Mouse (Mus musculus): ENCODE measurements around the gene Lasp1.

The Lasp1 gene

DNA sequence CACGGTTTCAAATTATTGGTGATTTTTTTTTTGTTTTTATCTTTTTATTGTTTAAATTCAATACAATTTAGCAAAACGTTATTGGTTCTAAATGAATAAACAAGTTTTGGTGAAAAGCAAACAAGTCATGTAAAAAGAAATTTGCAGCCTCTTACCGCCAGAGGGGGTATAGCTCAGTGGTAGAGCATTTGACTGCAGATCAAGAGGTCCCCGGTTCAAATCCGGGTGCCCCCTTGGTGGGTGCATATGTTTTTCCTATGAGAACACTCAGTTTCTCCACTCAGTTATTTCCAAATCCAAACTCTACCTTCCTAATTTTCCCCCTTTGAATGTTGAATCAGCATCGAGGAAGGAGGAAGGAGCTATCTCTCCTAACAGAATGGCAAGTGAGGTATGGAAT, 1.9 kb upstream of the Lasp1 start:
- no peak for DNase-seq (ENCODE audit: low read depth, low spot score)

DNA sequence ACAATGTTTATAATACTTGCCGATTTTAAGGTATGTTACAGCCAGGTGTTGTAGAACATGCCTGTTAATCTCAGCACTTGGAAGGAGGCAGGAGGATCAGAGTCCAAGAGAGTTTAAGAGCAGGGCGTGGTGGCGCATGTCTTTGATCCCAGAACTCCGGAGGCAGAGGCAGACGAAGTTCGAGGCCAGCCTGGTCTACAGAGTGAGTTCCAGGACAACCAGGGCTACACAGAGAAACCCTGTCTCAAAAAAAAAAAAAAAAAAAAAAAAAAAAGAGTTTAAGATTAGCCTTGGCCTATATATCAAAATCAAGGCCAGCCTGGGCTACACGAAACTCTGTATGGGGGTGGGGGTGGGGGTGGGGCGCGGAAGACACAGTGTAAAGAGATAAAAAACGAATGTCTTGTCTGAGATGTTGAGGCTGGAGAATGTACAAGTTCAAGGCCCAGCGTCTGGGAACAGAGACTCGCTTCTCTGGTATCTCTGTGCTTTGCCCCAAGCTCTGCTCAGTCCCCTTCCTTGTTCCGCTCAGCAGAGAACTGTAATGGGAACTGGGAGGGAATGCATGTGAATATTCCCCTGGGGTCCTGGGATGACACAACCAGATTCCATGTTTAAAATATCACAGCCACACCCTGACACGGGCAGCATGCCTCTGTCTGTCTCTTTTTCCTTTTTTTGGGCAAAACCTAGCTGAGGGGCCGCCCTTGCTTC, 1.3 kb upstream of the Lasp1 start:
- DNase-seq (ENCODE audit: low read depth, low spot score), result no peak

GRCm38 (mm10) chr11:97798083-97798435, 741 bp upstream of the Lasp1 start:
- DNase-seq (ENCODE audit: low read depth, low spot score), result no peak

- DNase-seq (ENCODE audit: low read depth, low spot score), result no peak
Observed at GRCm38 (mm10) chr11:97799146-97799993, 570 bp downstream of the Lasp1 start.

DNA sequence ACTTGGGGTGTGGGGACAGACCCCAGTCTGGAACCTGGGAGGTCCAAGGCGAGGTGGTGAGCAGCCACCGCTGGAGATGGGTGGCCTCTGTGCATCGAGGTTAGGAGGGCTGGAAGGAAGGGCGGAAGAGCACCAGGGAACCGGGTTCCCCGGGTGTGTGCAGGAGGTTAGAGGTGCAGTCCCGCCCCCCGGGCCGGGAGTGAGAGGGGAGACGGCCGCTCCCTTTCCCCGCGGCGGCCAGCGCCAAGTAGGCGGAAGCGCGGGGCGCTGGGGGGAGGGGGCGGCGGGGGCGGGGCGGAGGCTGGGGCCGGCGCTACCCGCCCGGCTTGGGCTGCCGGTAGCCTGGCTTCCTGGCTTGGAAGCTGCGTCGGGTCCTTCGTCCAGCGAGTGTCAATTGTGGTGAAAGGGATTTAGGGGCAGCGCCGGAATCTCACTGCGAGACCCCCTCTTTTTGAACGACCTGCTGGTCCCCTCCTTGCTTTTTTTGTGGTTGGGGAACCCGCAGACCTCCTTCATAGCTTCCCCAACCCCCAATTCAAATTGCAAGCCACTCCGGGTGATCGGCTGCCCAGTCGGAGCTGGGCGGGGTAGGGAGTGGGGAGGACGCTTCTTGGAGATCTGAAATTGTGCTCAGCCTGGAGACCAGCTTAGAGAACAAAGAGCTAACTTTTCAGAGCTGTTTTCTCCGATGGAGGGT, 1.3 kb downstream of the Lasp1 start:
- no peak for DNase-seq (ENCODE audit: low read depth, low spot score)

DNA sequence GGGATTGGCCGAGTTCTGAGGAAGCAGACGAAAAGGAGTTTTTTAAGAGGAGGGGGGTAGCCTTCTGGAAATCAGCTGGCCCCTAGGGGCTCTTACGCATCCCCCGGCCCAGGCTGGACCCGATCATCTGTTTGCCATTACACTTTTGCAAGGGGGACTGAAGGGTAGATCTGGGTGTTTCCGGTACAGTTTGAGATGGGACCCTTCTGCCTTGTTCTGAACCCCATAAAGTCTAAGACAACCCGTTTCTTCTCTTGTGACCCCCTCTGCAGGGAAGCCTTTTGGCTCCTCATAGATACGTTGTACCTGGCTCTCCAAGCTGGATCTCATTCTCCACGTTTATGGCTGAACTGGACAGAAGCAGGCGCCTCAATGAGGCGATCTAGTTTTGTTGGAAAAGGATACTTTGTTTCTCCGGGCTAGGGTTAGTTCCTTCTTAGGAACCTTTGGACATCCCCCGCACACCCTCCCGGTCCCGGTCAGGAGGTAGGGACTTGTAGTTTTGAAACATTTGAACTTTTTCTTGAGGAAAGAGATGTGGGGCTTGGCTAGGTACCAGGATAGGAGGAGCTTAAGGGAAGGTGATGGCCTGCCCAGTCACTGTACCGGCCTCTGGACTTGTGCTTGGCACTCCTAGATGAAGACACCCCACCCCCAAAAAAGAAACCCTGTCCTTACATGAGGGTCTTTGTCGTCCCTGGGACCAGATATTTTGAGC, 2.0 kb downstream of the Lasp1 start:
- DNase-seq (ENCODE audit: low read depth, low spot score), result no peak

- no peak for DNase-seq (ENCODE audit: low read depth, low spot score)
Observed at GRCm38 (mm10) chr11:97801409-97802193, 2.8 kb downstream of the Lasp1 start.

DNA sequence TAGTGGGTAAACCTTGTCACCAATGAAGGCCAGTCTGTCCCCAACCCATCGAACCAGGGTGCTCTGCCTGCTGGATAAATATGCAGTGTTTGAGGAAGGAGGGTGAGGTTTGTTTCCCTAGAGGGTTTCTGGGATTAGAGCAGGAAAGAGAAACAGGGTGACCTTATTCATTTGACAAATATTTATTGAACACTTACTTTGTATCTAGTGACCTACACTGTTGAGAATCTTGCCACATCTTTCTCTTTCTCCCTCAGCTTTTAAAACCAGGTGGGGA, 3.3 kb downstream of the Lasp1 start:
- no peak for DNase-seq (ENCODE audit: low read depth, low spot score)

DNA sequence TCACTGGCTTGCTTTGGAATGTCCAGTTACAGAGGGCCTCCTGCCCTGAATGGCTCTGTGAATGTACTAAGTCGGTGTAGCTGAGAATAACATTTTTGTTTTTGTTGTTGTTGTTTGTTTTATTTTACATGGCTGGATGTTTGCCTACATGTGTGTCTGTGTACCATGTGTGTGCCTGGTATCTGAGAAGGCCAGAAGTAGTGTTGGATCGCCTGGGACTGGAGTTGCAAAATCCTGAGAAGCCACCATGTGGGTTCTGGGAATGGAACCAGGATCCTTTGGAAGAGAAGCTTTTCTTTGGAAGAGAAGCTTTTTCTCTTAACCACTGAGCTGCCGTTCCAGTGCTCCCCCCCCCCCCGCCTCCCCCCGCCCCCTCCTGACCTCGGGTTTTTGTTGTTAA, 3.7 kb downstream of the Lasp1 start:
- DNase-seq (ENCODE audit: low read depth, low spot score), result no peak

DNA sequence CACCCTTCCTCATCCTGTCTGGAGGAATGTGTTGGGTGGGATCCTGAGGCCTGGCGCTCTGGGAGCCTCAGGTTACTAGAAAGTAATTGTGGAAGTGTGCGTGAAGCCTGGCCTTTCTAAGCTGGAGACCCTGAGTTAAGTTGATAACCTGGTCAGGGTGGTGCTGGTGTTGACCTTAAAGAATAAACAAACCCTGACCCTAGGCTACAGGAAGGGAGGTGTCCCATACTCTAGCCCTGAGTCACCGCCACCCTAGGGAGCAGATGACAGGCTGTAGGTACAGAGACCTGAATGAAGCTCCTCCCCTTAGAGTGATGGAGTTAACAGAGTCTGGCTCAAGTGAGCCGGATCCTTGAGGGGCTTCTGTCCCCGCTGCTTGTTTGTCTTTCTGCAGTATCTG, 5.0 kb downstream of the Lasp1 start:
- no peak for DNase-seq (ENCODE audit: low read depth, low spot score)

GRCm38 (mm10) chr11:97804841-97805661, 6.3 kb downstream of the Lasp1 start:
- no peak for DNase-seq (ENCODE audit: low read depth, low spot score)

GRCm38 (mm10) chr11:97805662-97806612, 7.1 kb downstream of the Lasp1 start:
- no peak for DNase-seq (ENCODE audit: low read depth, low spot score)

DNA sequence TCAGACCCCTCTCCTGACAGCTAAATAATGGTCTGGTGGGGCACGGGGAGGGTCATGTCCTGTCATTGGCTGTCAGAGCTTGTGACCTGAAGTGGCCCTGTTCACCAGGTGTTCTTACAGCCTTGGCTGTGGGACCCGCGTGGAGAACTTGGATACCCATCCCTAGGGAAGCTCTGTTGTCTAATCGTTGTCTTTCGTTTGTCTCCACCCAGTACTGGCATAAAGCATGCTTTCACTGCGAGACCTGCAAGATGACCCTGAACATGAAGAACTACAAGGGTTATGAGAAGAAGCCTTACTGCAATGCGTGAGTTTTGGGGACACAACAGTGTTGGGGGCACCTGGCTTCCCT, 7.8 kb downstream of the Lasp1 start:
- DNase-seq (ENCODE audit: low read depth, low spot score), result no peak

- no peak for DNase-seq (ENCODE audit: low read depth, low spot score)
Observed at GRCm38 (mm10) chr11:97807626-97808025, 8.8 kb downstream of the Lasp1 start.

DNA sequence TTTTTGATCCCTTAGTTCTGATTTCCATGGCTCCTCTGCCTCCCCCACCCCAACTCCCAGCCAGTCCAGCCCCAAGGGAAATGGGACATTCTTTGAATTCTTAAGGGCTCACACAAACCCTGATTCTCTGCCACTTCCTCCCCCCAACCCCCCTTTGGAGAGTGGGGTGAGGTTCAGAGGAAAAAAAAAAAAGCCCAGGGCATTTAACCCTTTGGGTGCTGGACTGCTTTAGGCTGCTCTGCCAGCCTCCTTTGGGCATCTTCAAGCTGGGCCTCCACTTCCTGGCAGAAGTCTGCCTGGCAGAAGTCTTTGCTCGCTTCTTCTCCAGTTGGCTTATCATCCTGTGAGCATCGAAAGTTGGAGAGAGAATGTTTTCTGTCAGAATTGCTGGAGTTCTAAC, 9.3 kb downstream of the Lasp1 start:
- no peak for DNase-seq (ENCODE audit: low read depth, low spot score)

- no peak for DNase-seq (ENCODE audit: low read depth, low spot score)
Observed at GRCm38 (mm10) chr11:97808621-97809234, 9.9 kb downstream of the Lasp1 start.

GRCm38 (mm10) chr11:97809235-97810121, 10.7 kb downstream of the Lasp1 start:
- no peak for DNase-seq (ENCODE audit: low read depth, low spot score)

- no peak for DNase-seq (ENCODE audit: low read depth, low spot score)
Observed at GRCm38 (mm10) chr11:97810356-97810755, 11.6 kb downstream of the Lasp1 start.
